Comparison of ENCODE assay signal across 8 mouse cellular contexts in the genomic region with DNA sequence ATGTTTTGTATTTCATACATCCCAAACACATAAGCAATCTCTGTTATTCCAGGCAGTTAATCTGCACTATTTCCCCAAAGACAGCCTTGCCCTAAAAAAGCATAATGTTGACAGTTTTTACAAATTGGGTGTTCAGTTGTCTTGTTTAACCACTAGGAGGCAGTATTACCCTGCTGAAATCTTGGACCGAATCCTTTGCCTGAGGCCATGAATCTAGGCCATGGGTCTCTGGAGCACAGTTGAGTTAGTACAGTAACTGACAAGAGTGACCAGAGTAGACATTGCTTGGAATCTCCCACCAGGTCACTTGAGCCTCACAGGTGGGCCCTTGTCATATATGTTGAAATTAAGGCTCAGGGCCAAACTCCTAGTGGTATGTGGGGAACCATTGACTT. TPM values are rescaled to one million over a fixed set of nuclear protein-coding genes. Genes with fewer than 3 reads are reported as not detected.
DNase-seq lines count a peak whose midpoint lies in the region; ATAC-seq and TF ChIP-seq lines count a peak whose summit lies in the region.

No protein-coding gene starts in this region.

- no peaks in the 10 kb centered on the region for H3K27me3 ChIP-seq in liver, embryonic 14.5 days (ENCODE audit: control insufficient read depth, insufficient read depth, low read length)
- H3K27me3 ChIP-seq in liver, embryonic 12.5 days (replicated peaks): no peaks in the 10 kb centered on the region

- no peak for ATAC-seq in liver, embryonic 14.5 days (ENCODE audit: insufficient read depth)
- no peak for ATAC-seq in liver, embryonic 12.5 days
- peak; percentile 60 for ATAC-seq in neutrophil, adult 5-6 weeks (ENCODE audit: extremely low read depth, insufficient number of reproducible peaks, low FRiP score, poor library complexity, severe bottlenecking)

- no peak for TF ChIP-seq EP300 in liver, embryonic 14.5 days (IDR thresholded peaks at IDR 0.05; ENCODE audit: low read depth)

- H3K27ac ChIP-seq in liver, embryonic 14.5 days: no peak overlapping the region
- no peak overlapping the region for H3K27ac ChIP-seq in liver, embryonic 12.5 days

- WGBS in liver, embryonic 14.5 days (ENCODE audit: insufficient replicate concordance): 88% methylated on average over 1 of the region's 1 CpGs
- 75% methylated on average over 1 of the region's 1 CpGs for WGBS in liver, embryonic 12.5 days (ENCODE audit: insufficient replicate concordance)

- peaks cover 71% of the 10 kb centered on the region for H3K36me3 ChIP-seq in liver, embryonic 14.5 days (replicated peaks; ENCODE audit: control insufficient read depth, insufficient read depth, low read depth)
- H3K36me3 ChIP-seq in liver, embryonic 12.5 days: peaks cover 79% of the 10 kb centered on the region

- DNase-seq in embryo, embryonic 10 days (ENCODE audit: low spot score): peak; percentile 58
- DNase-seq in embryo, embryonic 9.5 days (ENCODE audit: extremely low spot score): no peak
- DNase-seq in liver, embryonic 14.5 days (ENCODE audit: low read depth in 3 of 3, low spot score in 3 of 3): no peak
- DNase-seq in c-Kit-negative CD71-positive TER-119-positive erythroid progenitor cells, embryonic 14.5 days (ENCODE audit: low read depth, low spot score): peak; percentile 30
- DNase-seq in ovary, postnatal 14 days (ENCODE audit: low spot score): no peak
- no peak for DNase-seq in layer of hippocampus, postnatal 14 days (ENCODE audit: low spot score in 2 of 2)

- H3K4me2 ChIP-seq in liver, embryonic 14.5 days (ENCODE audit: low read depth): no peak overlapping the region
- H3K4me2 ChIP-seq in liver, embryonic 12.5 days: no peak overlapping the region

- no peak overlapping the region for H3K4me3 ChIP-seq in liver, embryonic 14.5 days (ENCODE audit: insufficient read depth in 1 of 2, low read depth in 2 of 2, low read length in 2 of 2)
- no peak overlapping the region for H3K4me3 ChIP-seq in liver, embryonic 12.5 days

- no peak overlapping the region for H3K9ac ChIP-seq in liver, embryonic 14.5 days (replicated peaks)
- no peak overlapping the region for H3K9ac ChIP-seq in liver, embryonic 12.5 days

- peak; percentile 78 for TF ChIP-seq CTCF in liver, embryonic 14.5 days (IDR thresholded peaks at IDR 0.05; ENCODE audit: low read depth)

- peaks cover 3 to 8% of the 10 kb centered on the region in 2 experiments; a peak in 2 of 4 replicates for H3K4me1 ChIP-seq in liver, embryonic 14.5 days (replicated peaks; ENCODE audit: control insufficient read depth in 2 of 2, insufficient read depth in 2 of 2, low read length in 1 of 2)
- H3K4me1 ChIP-seq in liver, embryonic 12.5 days: peaks cover 20% of the 10 kb centered on the region

- no peaks in the 10 kb centered on the region for H3K9me3 ChIP-seq in liver, embryonic 14.5 days (ENCODE audit: control insufficient read depth, low read length)
- no peaks in the 10 kb centered on the region for H3K9me3 ChIP-seq in liver, embryonic 12.5 days (replicated peaks)

RNA-seq across cellular contexts. Expression of a gene that starts 12.5 kb away (rescaled TPM):
- polyA plus RNA-seq in liver, embryonic 14.5 days (2012; rRNA removed): 91.1 and 123 TPM in 2 replicates
- polyA plus RNA-seq in liver, embryonic 14.5 days (2014; fragmentation: Nextera tagmentation; extraction: Ambion mirVana): 269 and 272 TPM in 2 replicates
- polyA plus RNA-seq in liver, embryonic 12.5 days (2016; fragmentation: Nextera tagmentation; extraction: Ambion mirVana): 372 and 377 TPM in 2 replicates
- total RNA-seq in neutrophil, adult 5-6 weeks (2017): 576 and 624 TPM in 2 replicates
- total RNA-seq in layer of hippocampus, postnatal 14 days (2021): 100 to 1,000 TPM; 127 to 160 TPM

RNA-seq across cellular contexts. Expression of a gene that starts 37.1 kb away (rescaled TPM):
- polyA plus RNA-seq in liver, embryonic 14.5 days (2012; rRNA removed): 24.5 and 31.8 TPM in 2 replicates
- polyA plus RNA-seq in liver, embryonic 14.5 days (2014; fragmentation: Nextera tagmentation; extraction: Ambion mirVana): 29.2 and 32.7 TPM in 2 replicates
- 56.7 and 58.2 TPM in 2 replicates for polyA plus RNA-seq in liver, embryonic 12.5 days (2016; fragmentation: Nextera tagmentation; extraction: Ambion mirVana)
- total RNA-seq in neutrophil, adult 5-6 weeks (2017): 394 and 412 TPM in 2 replicates
- total RNA-seq in layer of hippocampus, postnatal 14 days (2021): 10 to 100 TPM; 57.0 to 61.1 TPM

RNA-seq across cellular contexts. Expression of a gene that starts 45.9 kb away (rescaled TPM):
- 2.6 and 3.0 TPM in 2 replicates for polyA plus RNA-seq in liver, embryonic 14.5 days (2012; rRNA removed)
- 6.5 and 7.0 TPM in 2 replicates for polyA plus RNA-seq in liver, embryonic 14.5 days (2014; fragmentation: Nextera tagmentation; extraction: Ambion mirVana)
- 8.3 and 9.6 TPM in 2 replicates for polyA plus RNA-seq in liver, embryonic 12.5 days (2016; fragmentation: Nextera tagmentation; extraction: Ambion mirVana)
- 1.3 and 2.1 TPM in 2 replicates for total RNA-seq in neutrophil, adult 5-6 weeks (2017)
- 10 to 100 TPM; 24.9 to 26.0 TPM for total RNA-seq in layer of hippocampus, postnatal 14 days (2021)

Comparison
In these comparisons a context has a peak if more than half of its experiments do, and no peak if none do; other contexts are left out.
1. DNase-seq: peak in embryo, embryonic 10 days (single experiment) and c-Kit-negative CD71-positive TER-119-positive erythroid progenitor cells, embryonic 14.5 days (single experiment); none in embryo, embryonic 9.5 days (single experiment), liver, embryonic 14.5 days (0 of 3), ovary, postnatal 14 days (single experiment) and layer of hippocampus, postnatal 14 days (0 of 2).